Mouse (Mus musculus): ENCODE measurements at regions not wholly inside any gene's neighbourhood (a gene's known extent, or its start where the extent isn't known, plus 50 kb on each side); places are given as distances from the start of the nearest gene placed in this dataset.

- no peak for DNase-seq (ENCODE audit: extremely low spot score, low spot score)
Observed at GRCm38 (mm10) chr1:167905424-167905823, 216.4 kb downstream of the Lmx1a start.

- DNase-seq (ENCODE audit: extremely low spot score, low spot score) = no peak
Observed at GRCm38 (mm10) chr1:167912074-167912473, 223.0 kb downstream of the Lmx1a start.

DNA sequence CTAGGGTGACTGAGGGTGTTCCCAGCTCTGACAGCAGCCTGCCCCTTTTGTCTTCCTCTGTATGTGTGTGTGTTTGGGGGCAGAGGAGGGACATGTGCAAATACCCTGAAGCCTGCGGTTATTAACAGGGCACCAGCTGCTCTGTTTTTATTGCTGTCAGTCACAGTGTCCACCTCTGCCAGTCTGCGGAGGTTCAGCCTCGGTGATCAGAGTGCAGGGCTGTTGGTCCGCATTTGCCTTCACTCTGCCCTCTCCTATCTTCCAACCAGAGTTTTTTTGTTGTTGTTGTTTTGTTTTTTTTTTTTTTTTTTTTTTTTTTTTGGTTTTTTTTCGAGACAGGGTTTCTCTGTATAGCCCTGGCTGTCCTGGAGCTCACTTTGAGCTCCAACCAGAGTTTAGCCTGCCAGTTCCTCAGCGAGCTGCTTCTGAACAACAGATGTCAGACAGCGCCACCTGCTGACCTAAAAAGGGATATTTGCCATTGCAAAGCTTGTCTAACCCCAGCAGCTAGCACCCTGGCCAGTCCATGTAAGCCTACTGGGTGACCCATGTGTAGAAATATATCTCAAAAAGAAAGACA, 226.0 kb downstream of the Lmx1a start:
- peak; percentile 84 for DNase-seq (ENCODE audit: extremely low spot score, low spot score)

DNA sequence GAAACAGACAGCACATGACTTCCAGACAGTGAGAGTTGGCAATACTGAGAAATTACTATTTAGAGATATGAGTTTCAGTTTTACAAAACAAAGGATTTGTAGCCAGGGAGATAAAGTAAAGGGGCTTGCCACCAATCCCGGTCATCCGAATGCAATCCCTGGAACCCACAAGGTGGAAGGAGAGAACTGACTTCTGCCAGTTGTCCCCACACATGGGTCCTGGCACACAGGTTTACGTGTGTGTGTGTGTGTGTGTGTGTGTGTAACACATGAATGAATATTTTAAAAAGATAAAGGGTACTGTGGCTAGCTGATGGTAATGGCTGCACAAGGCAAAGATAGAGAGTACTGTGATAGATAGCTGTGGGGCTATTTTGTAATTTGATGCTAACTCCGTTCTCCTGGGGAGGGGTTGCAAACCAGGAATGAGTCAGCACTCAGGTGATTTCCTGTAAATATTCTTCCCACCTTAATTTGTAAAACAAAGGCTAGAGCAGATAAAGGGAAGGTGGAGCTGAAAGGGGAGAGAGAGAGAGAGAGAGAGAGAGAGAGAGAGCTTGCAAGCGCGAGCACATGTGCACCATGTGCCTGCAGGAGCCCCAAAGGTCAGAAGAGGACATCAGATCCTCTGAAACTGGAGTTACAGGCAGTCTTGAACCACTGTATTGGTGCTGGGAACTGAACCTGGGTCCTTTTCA, 226.7 kb downstream of the Lmx1a start:
- no peak for DNase-seq (ENCODE audit: extremely low spot score, low spot score)

GRCm38 (mm10) chr1:167922917-167923316, 233.9 kb downstream of the Lmx1a start:
- DNase-seq (ENCODE audit: extremely low spot score, low spot score) = no peak

DNA sequence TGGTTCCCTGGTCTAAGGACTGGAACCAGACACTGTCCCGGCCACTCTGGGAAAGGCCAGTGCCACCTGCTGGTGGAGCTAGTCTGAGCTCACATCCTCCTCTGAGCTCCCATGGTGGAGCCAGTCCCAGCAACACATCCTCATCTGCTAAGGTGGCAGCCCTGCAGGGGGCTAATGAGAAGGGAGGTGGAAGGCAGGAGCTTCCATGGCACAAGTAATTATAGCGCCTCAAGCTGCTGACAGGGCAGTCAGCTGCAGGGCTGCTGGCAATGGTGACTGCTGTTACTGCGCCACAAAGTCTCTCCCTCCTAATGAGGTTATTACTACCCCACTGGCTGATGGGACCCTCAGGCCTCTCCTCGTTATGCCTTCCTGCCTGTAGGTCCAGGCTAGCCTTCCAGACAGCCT, 239.0 kb downstream of the Lmx1a start:
- DNase-seq (ENCODE audit: extremely low spot score, low spot score) = no peak

DNA sequence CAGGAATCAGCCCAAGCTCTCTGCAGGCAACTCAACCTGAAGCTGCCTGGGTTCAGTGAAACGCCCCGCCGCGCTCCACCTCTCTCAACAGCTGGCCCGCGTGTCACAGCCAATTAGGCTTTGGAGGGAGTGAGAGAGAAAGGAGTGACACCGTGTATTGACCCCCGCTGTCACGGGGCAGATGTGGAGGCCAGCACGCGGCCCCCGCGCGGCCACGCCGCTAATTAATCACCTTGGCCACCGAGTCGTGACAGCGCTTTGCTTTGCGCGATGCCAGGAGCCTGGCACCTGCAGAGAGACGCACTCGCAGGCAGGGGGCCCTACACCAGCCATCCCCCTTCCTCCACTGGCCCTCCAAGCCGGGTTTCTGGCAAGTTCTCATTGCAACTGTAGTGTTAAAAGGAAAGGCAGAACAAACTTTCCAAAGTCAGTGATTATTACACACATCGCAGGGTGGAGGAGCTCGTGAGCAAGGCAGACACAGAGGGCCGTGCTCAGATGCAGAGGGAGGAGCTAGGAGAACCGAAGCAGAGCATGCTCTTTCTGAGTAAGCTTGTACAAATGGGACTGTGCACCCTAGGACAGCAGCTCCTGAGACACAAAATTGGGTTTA, 240.8 kb downstream of the Lmx1a start:
- DNase-seq (ENCODE audit: extremely low spot score, low spot score) = peak; percentile 69

- no peak for DNase-seq (ENCODE audit: extremely low spot score, low spot score)
Observed at GRCm38 (mm10) chr1:167932088-167932487, 243.1 kb downstream of the Lmx1a start.

- DNase-seq (ENCODE audit: extremely low spot score, low spot score) = no peak
Observed at GRCm38 (mm10) chr1:167936726-167937125, 247.7 kb downstream of the Lmx1a start.

DNA sequence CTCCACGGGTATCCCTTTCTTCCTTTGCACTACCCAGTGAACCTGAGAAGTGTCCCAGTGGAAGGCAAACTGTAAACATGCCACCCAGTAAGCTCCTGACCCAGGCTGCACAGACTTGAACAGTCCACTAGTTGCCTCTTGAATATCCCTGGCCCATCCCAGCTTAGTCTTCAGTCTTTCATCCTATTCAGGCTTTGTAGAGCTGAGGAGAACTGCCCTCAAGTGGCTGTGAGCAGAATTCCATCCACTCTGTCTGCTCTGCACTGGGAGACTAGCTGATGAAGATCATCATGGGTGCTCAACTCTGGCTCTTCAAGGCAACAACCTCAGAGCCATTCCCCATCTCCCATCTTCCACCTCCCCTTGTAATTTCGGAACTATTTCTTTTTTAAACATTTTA, 249.1 kb downstream of the Lmx1a start:
- DNase-seq (ENCODE audit: extremely low spot score, low spot score) = no peak

DNA sequence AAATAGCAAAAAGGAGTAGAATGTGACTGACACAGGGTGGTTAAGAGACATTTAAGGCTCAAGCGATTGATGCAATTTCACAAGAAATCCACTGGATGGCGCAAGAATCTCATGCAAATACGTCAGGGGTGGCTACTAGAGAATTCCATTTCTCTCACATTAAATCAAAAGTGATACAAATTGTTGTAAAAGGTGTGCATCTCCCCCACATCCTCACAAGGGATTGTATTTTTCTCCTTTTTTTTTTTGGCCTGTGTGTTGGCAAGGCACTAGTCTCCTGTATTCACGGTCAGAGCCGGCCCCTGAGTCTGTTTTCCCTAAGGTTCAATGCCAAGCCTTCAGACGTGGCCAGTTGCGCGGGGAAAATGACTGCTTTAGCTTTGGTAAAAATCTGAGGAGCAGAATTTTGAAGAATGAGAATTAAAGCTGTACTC, 253.0 kb downstream of the Lmx1a start:
- DNase-seq (ENCODE audit: extremely low spot score, low spot score) = no peak

DNA sequence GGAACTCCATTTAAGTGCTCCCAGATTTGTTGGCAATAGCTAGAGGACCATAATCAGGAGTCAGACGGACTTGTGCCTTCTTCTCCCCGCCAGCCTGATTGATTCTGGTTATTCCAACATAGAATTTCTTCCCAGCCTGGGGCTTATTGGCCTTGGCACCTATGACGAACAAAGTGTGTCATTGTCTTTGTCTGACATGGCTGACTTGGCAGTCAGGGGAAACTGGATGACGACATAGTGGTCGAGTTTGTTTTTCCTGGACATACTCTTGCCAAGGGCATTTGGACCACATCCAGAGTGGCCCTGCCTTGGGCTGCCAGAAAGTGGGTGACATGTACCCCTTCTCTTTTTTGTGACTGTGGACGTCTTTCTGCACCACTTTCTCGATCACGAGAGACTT, 254.1 kb downstream of the Lmx1a start:
- no peak for DNase-seq (ENCODE audit: extremely low spot score, low spot score)

- DNase-seq (ENCODE audit: extremely low spot score, low spot score) = no peak
Observed at GRCm38 (mm10) chr1:167945615-167946252, 256.7 kb downstream of the Lmx1a start.

GRCm38 (mm10) chr1:167947866-167948265, 258.8 kb downstream of the Lmx1a start:
- no peak for DNase-seq (ENCODE audit: extremely low spot score, low spot score)

- no peak for DNase-seq (ENCODE audit: extremely low spot score, low spot score)
Observed at GRCm38 (mm10) chr1:167951717-167952116, 262.7 kb downstream of the Lmx1a start.

DNA sequence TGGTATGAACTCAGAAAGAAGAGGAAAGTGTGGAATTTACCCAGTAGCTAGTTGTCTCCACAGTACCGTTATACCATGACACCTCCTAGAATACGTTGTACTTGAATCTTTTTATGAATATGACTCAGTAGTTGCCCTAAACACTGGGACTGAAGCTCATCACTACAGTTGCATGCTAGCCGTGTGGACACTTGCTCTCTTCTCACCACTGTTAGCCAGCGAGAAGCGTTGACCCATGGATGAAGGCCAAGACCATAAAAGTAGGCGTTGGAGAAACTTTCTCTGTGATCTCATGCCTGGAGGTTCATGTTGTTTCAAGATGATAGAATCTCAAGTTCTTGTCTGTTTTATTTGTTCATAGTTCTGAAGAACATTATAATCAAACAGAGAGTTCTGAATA, 269.5 kb downstream of the Lmx1a start:
- DNase-seq (ENCODE audit: extremely low spot score, low spot score) = no peak

DNA sequence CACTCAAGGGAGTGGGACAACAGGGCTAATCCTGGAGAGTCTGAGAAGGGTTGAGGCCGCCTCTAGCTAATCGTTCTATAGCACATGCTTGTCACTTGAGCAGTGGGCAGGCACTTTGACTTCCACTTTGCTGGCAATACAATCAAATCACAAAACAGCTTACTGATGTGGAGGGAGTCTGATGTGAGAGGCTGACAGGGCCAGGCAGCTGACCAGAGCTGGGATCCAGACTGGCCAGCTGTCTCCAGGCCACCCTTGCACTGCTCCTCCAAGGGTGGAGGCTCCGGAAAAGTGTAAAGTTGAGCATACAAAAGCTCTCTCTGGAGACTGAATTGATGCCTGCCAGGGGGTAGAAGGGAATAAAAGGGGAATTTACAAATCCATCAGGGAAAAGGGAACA, 280.5 kb downstream of the Lmx1a start:
- DNase-seq (ENCODE audit: extremely low spot score, low spot score) = no peak

- no peak for DNase-seq (ENCODE audit: extremely low spot score, low spot score)
Observed at GRCm38 (mm10) chr1:167969985-167970384, 280.9 kb downstream of the Lmx1a start.

- no peak for DNase-seq (ENCODE audit: extremely low spot score, low spot score)
Observed at GRCm38 (mm10) chr1:167976708-167977107, 287.7 kb downstream of the Lmx1a start.

GRCm38 (mm10) chr1:167979187-167979586, 290.1 kb downstream of the Lmx1a start:
- no peak for DNase-seq (ENCODE audit: extremely low spot score, low spot score)

GRCm38 (mm10) chr1:167979588-167979987, 290.6 kb downstream of the Lmx1a start:
- DNase-seq (ENCODE audit: extremely low spot score, low spot score) = no peak

- DNase-seq (ENCODE audit: extremely low spot score, low spot score) = no peak
Observed at GRCm38 (mm10) chr1:167981292-167981691, 292.3 kb downstream of the Lmx1a start.
